Mouse (Mus musculus): ENCODE results near the gene Ncmap.

Ncmap gene

GRCm38 (mm10) chr4:135337376-135337942, 60.6 kb downstream of the Ncmap start:
- no peak for DNase-seq

- DNase-seq, result no peak
Measured at GRCm38 (mm10) chr4:135336023-135336357, 62.0 kb downstream of the Ncmap start.

DNA sequence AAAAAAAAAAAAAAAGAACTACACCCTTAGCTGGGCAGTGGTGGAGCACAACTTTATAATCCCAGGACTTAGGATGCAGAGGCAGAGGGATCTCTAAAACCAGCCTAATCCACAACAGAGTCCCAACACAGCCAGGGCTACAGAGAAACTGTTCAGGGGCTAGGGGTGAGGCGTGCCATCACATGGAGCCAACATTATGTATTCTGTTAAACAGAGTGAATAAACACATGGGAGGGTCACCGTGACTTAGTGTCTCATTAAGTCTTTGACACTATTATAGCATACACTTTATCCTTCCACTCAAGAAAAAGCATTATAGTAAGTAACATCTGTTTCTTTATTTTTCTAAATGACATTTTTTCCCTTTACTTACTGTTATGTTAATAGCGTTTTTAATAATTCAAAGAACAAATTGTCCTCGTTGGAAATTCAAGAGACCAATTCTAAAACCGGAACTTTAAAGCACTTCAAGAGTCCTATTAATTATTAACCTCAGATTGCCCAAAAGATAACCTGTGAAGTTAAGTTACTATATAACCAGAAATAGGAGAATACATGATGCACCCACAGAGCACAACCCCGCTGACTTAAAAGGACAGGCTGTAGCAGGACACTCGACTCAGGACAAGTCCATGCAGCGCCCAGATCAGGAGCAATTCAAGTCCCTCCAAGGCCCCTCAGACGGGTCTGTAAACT, 62.6 kb downstream of the Ncmap start:
- DNase-seq, result no peak

DNA sequence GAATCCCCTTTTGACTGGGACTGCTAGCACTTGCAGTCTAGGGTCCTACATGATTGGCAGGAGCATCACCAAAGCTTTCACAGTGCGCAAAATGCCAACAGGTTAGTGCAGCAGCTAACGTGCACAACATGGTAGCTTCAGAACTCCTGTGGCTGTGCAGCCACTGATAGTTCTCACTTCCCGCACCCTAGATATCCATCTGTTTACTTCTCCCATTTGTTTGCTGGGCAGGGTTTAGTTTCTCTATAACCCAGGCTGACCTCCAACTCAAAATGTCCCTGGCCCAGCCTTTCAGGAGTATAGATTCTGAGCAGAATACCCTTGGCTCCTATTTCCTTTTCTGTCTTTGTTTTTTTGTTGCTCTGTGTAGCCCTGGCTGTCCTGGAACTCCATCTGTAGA, 71.6 kb downstream of the Ncmap start:
- DNase-seq, result no peak

- no peak for DNase-seq
Measured at GRCm38 (mm10) chr4:135326046-135326445, 72.0 kb downstream of the Ncmap start.

GRCm38 (mm10) chr4:135323021-135323420, 75.0 kb downstream of the Ncmap start:
- no peak for DNase-seq
